Mouse (Mus musculus): ENCODE measurements at regions not wholly inside any gene's neighbourhood (a gene's known extent, or its start where the extent isn't known, plus 50 kb on each side); places are given as distances from the start of the nearest gene placed in this dataset.
"Not testable (repeated sequence)": the region's sequence is repeated elsewhere in the genome, so short reads cannot be mapped to it uniquely, and the experiment has no call there.

GRCm38 (mm10) chr16:3114473-3115335 lies 476.1 kb upstream of the Olfr161 start:
- DNase-seq (ENCODE audit: low spot score in 2 of 2): peak; percentile 2 to 17
- H3K27ac ChIP-seq, H3K4me3 ChIP-seq: not testable (repeated sequence)

GRCm38 (mm10) chr16:3115336-3116112 lies 475.3 kb upstream of the Olfr161 start:
- DNase-seq (ENCODE audit: low spot score in 2 of 2): peak; percentile 10 to 36
- H3K4me3 ChIP-seq, H3K27ac ChIP-seq: not testable (repeated sequence)

GRCm38 (mm10) chr16:3116113-3116511 lies 474.7 kb upstream of the Olfr161 start:
- not testable (repeated sequence) for H3K27ac ChIP-seq, H3K4me3 ChIP-seq
- peak; percentile 42 to 59 for DNase-seq (ENCODE audit: low spot score in 2 of 2)

- H3K27ac ChIP-seq; H3K4me3 ChIP-seq; DNase-seq (ENCODE audit: low spot score in 2 of 2): not testable (repeated sequence)
Measured at GRCm38 (mm10) chr16:3121216-3121615, 469.6 kb upstream of the Olfr161 start.

- DNase-seq (ENCODE audit: low spot score in 2 of 2); H3K27ac ChIP-seq; H3K4me3 ChIP-seq: not testable (repeated sequence)
Measured at GRCm38 (mm10) chr16:3122145-3122860, 468.5 kb upstream of the Olfr161 start.

- TF ChIP-seq CTCF (conservative IDR thresholded peaks at IDR 0.05): peak; percentile 62
- not testable (repeated sequence) for H3K4me3 ChIP-seq, H3K27ac ChIP-seq
- DNase-seq (ENCODE audit: low spot score in 2 of 2): peak; percentile 10 to 13
Measured at GRCm38 (mm10) chr16:3122861-3123477, 467.9 kb upstream of the Olfr161 start.

- not testable (repeated sequence) for H3K27ac ChIP-seq; H3K4me3 ChIP-seq; DNase-seq (ENCODE audit: low spot score in 2 of 2)
Measured at GRCm38 (mm10) chr16:3127317-3127716, 463.5 kb upstream of the Olfr161 start.
